Mouse (Mus musculus) neural tube, postnatal 0 days (tissue): ENCODE results near the gene Prpf4b. TPM values are rescaled to one million over a fixed set of nuclear protein-coding genes. Genes with fewer than 3 reads are reported as not detected.

ENCODE experiments used
- polyA plus RNA-seq: library from polyadenylated mRNA; unstranded; fragments of >200 nt; fragmentation: Nextera tagmentation; extraction: Ambion mirVana; gene quantifications from 2 replicates; pipeline ENCODE4 v1.2.1, GENCODE M21; 2015

Prpf4b gene
- 54.5 and 59.2 TPM in 2 replicates for polyA plus RNA-seq

DNA sequence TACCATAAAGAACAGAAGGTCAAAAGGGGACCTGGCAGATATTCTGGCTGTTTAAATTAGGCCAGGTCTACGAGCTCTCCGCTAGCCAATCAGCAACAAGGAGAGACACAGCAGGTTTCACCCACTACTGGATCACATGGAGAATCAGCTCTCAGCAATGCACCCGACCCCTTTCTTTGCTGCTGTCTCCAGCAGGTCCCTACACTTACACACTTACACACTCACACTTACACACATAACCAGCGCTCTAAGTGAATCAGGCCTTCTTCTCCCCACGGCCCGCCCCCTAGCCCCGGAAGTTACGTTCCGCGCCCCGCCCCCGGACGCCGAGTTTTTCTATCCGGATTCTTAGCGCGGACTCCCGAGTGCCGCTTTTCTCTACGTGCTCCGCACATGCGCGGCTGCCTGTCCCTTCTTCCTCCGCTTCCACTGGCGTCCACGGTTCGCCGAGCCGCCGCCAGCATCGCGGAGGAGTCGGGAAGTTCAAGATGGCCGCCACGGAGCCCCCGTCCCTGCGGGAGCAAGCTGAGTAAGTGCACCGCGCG lies at the start of gene Prpf4b:
Gene Prpf4b, plus strand, starts transcription at position 137 of the 545 bp plus-strand sequence.

DNA sequence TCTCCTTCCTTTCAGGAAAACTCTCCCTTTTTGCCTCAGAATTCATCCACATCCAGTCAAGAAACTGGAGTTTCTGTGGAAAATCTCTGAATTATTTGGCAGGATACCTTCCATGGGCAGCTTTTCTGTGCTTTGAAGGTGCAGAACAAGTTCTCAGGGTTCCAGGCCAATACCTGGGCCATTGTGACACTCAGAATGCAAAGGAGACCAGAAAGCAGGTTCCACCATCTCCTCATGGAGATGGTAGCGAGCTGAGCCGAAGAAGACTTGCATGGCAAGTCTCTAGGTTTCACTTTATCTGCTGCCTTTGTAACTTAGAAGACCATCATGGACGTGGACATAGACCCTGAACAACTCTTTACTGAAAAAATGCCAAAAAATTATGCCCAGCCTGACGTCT lies 49.1 kb downstream of the Prpf4b start, which contains the start of the genes Fam217a and 4933417A18Rik:
Gene Fam217a, minus strand, starts transcription at position 101 of the 400 bp plus-strand sequence.
Gene 4933417A18Rik, plus strand, starts transcription at position 200 of the 400 bp plus-strand sequence.

Other genes with a start within 250 kb of the Prpf4b start
- gene Pxdc1, start 221.8 kb upstream of the Prpf4b start, polyA plus RNA-seq, result 15.4 and 18.2 TPM in 2 replicates
- not detected in 2 replicates for gene Fam50b, start 140.5 kb upstream of the Prpf4b start, polyA plus RNA-seq
- 1.2 and 1.4 TPM in 2 replicates for gene Fam217a, start 49.0 kb downstream of the Prpf4b start, polyA plus RNA-seq
- gene 4933417A18Rik, start 49.1 kb downstream of the Prpf4b start, polyA plus RNA-seq, result not detected in 2 replicates
- gene Eci3, start 88.5 kb downstream of the Prpf4b start, polyA plus RNA-seq, result 0.85 and 0.98 TPM in 2 replicates
- 131 and 134 TPM in 2 replicates for gene Eci2, start 151.8 kb downstream of the Prpf4b start, polyA plus RNA-seq